Mouse (Mus musculus): Measurements from ENCODE around the gene Cacng5.

- no peak for TF ChIP-seq POLR2A (IDR thresholded peaks at IDR 0.05; ENCODE audit: control insufficient read depth, extremely low read depth, insufficient read depth, low read length, poor library complexity)
- no peak for TF ChIP-seq CTCF (IDR thresholded peaks at IDR 0.05; ENCODE audit: borderline replicate concordance, control insufficient read depth, extremely low read depth, insufficient read depth, low read length, poor library complexity)
These were observed 47.3 kb downstream of the Cacng5 start for GRCm38 (mm10) chr11:107867509-107867908.

All from thymus, adult 2 months (tissue).